24 mouse cellular contexts compared by ENCODE assay signal in the genomic region with DNA sequence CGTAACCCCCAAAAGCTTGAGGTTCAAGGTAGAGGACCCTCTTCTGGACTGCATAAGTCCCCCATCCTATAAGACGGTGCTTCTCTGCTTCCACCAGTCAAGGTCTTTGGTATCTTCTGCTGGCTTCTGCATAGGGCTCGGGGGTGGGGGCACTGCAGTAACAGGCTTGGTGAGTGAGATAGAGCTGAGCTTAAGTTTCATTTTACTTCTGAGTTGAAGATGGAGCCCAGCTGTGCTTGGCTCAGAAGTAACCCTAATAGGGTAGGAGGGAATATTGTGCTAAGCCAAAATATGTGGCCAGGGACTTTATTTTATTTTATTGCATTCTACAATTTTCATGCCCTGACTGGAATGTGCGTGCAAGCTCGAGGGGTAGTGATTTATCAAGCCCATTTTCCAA.
DNase-seq lines count a peak whose midpoint lies in the region; ATAC-seq and TF ChIP-seq lines count a peak whose summit lies in the region.
"Had no signal": no experiment of that assay in that cellular context is flagged by ENCODE, and none has a peak within 500 bp of the region (broad histone marks: within the 10 kb centered on the region; RNA-seq: fewer than 3 reads in every experiment).

No protein-coding gene starts in this region.

- no peak overlapping the region for H3K4me2 ChIP-seq in hindbrain, embryonic 13.5 days
- peak overlapping the region; percentile 13; the same call in 1 of the 2 replicates for H3K4me2 ChIP-seq in kidney, postnatal 0 days (ENCODE audit: low read length)
- H3K4me2 ChIP-seq in lung, embryonic 15.5 days: no peak overlapping the region
- H3K4me2 ChIP-seq in limb, embryonic 14.5 days (replicated peaks; ENCODE audit: low read depth, low read length, severe bottlenecking): no peak overlapping the region; the same call in 1 of the 2 replicates
- H3K4me2 ChIP-seq: forebrain, embryonic 13.5 days; limb, embryonic 12.5 days; liver, embryonic 13.5 days; midbrain, embryonic 13.5 days had no signal

- no peaks in the 10 kb centered on the region for H3K9me3 ChIP-seq in hindbrain, embryonic 13.5 days
- H3K9me3 ChIP-seq in hindbrain, embryonic 10.5 days: no peaks in the 10 kb centered on the region
- H3K9me3 ChIP-seq in kidney, postnatal 0 days (replicated peaks; ENCODE audit: low read length): no peaks in the 10 kb centered on the region
- H3K9me3 ChIP-seq in lung, embryonic 15.5 days: no peaks in the 10 kb centered on the region
- H3K9me3 ChIP-seq in limb, embryonic 14.5 days (ENCODE audit: control insufficient read depth, low read length): no peaks in the 10 kb centered on the region
- H3K9me3 ChIP-seq: forebrain, embryonic 13.5 days; limb, embryonic 12.5 days; liver, embryonic 13.5 days; midbrain, embryonic 13.5 days had no signal

- ATAC-seq in hindbrain, embryonic 13.5 days (ENCODE audit: low FRiP score): no peak
- no peak for ATAC-seq in kidney, postnatal 0 days (replicated peaks; ENCODE audit: low FRiP score, low read depth)
- peak; percentile 55; the same call in 1 of the 2 replicates for ATAC-seq in lung, embryonic 15.5 days (ENCODE audit: borderline replicate concordance, extremely low read depth, low FRiP score, low TSS enrichment)
- peak; percentile 60; the same call in 1 of the 2 replicates for ATAC-seq in limb, embryonic 14.5 days (ENCODE audit: low FRiP score, low read depth)
- ATAC-seq: forebrain, embryonic 13.5 days; hindbrain, postnatal 0 days; intestine, postnatal 0 days; midbrain, embryonic 13.5 days had no signal

- peak overlapping the region; percentile 13; the same call in 1 of the 2 replicates for H3K27ac ChIP-seq in hindbrain, embryonic 13.5 days
- no peak overlapping the region for H3K27ac ChIP-seq in hindbrain, embryonic 10.5 days
- H3K27ac ChIP-seq in kidney, postnatal 0 days: no peak overlapping the region
- no peak overlapping the region for H3K27ac ChIP-seq in lung, embryonic 15.5 days
- no peak overlapping the region for H3K27ac ChIP-seq in limb, embryonic 14.5 days (replicated peaks; ENCODE audit: low read depth, low read length)
- H3K27ac ChIP-seq: forebrain, embryonic 13.5 days; hindbrain, postnatal 0 days; limb, embryonic 12.5 days; liver, embryonic 13.5 days; macrophage; midbrain, embryonic 13.5 days had no signal

- H3K36me3 ChIP-seq in hindbrain, embryonic 13.5 days: no peaks in the 10 kb centered on the region
- no peaks in the 10 kb centered on the region for H3K36me3 ChIP-seq in hindbrain, embryonic 10.5 days
- H3K36me3 ChIP-seq in kidney, postnatal 0 days (ENCODE audit: insufficient read depth, low read length): no peaks in the 10 kb centered on the region
- H3K36me3 ChIP-seq in lung, embryonic 15.5 days: no peaks in the 10 kb centered on the region
- H3K36me3 ChIP-seq in limb, embryonic 14.5 days (ENCODE audit: control insufficient read depth, insufficient read depth, low read length): no peaks in the 10 kb centered on the region
- H3K36me3 ChIP-seq: G1E; limb, embryonic 12.5 days; liver, embryonic 13.5 days; midbrain, embryonic 13.5 days had no signal

- WGBS in hindbrain, embryonic 13.5 days: 62% methylated on average over 5 of the region's 5 CpGs
- 79% methylated on average over 5 of the region's 5 CpGs for WGBS in hindbrain, embryonic 10.5 days
- 33% methylated on average over 5 of the region's 5 CpGs for WGBS in kidney, postnatal 0 days
- WGBS in lung, embryonic 15.5 days: 44% methylated on average over 5 of the region's 5 CpGs
- WGBS in limb, embryonic 14.5 days: 40% methylated on average over 5 of the region's 5 CpGs

- no peak for DNase-seq in hindbrain, embryonic 10.5 days (ENCODE audit: low spot score)
- peak; percentile 67 for DNase-seq in kidney, postnatal 0 days (ENCODE audit: low spot score)
- no peak for DNase-seq in kidney, adult 9 months
- no peak for DNase-seq in lung, postnatal 14 days
- peak; percentile 23 for DNase-seq in limb, embryonic 14.5 days (ENCODE audit: low spot score)
- DNase-seq: adrenal gland, adult 8-10 months; cerebellum, adult 2 months; cerebellum, postnatal 14 days; gastrocnemius, postnatal 10 days; heart, postnatal 14 days; liver, embryonic 13.5 days; lung, adult 18-20 months; right cerebral cortex, adult 18-20 months; spleen, adult 18-20 months; thymus, postnatal 4 days had no signal

- H3K4me3 ChIP-seq in hindbrain, embryonic 13.5 days: no peak overlapping the region
- no peak overlapping the region for H3K4me3 ChIP-seq in hindbrain, embryonic 10.5 days
- no peak overlapping the region for H3K4me3 ChIP-seq in kidney, postnatal 0 days (replicated peaks; ENCODE audit: low read depth, low read length)
- H3K4me3 ChIP-seq in lung, embryonic 15.5 days: no peak overlapping the region
- no peak overlapping the region for H3K4me3 ChIP-seq in limb, embryonic 14.5 days (replicated peaks; ENCODE audit: low read length)
- H3K4me3 ChIP-seq: forebrain, embryonic 13.5 days; limb, embryonic 12.5 days; liver, embryonic 13.5 days; midbrain, embryonic 13.5 days had no signal

- no peak for TF ChIP-seq CTCF in kidney, postnatal 0 days (IDR thresholded peaks at IDR 0.05; ENCODE audit: low read depth)

- H3K9ac ChIP-seq in hindbrain, embryonic 13.5 days: no peak overlapping the region
- H3K9ac ChIP-seq in kidney, postnatal 0 days (ENCODE audit: low read depth, low read length): no peak overlapping the region
- no peak overlapping the region for H3K9ac ChIP-seq in lung, embryonic 15.5 days
- H3K9ac ChIP-seq in limb, embryonic 14.5 days (ENCODE audit: low read depth, low read length, severe bottlenecking): no peak overlapping the region
- H3K9ac ChIP-seq: forebrain, embryonic 13.5 days; limb, embryonic 12.5 days; liver, embryonic 13.5 days; midbrain, embryonic 13.5 days had no signal

- H3K4me1 ChIP-seq in hindbrain, embryonic 13.5 days (replicated peaks): peaks cover 13% of the 10 kb centered on the region
- no peaks in the 10 kb centered on the region for H3K4me1 ChIP-seq in hindbrain, embryonic 10.5 days (replicated peaks)
- 0 out of 2 replicates have a peak, but pooled peaks cover 4% of the 10 kb centered on the region for H3K4me1 ChIP-seq in kidney, postnatal 0 days (replicated peaks; ENCODE audit: insufficient read depth, low read length)
- H3K4me1 ChIP-seq in lung, embryonic 15.5 days: no peaks in the 10 kb centered on the region
- H3K4me1 ChIP-seq in limb, embryonic 14.5 days (ENCODE audit: control insufficient read depth, insufficient read depth, low read length): no peaks in the 10 kb centered on the region
- H3K4me1 ChIP-seq: forebrain, embryonic 13.5 days; limb, embryonic 12.5 days; liver, embryonic 13.5 days; midbrain, embryonic 13.5 days had no signal

- no peak for TF ChIP-seq POLR2A in limb, embryonic 14.5 days (IDR thresholded peaks at IDR 0.05; ENCODE audit: borderline replicate concordance, extremely low read depth, insufficient read depth, insufficient read length)

- no peaks in the 10 kb centered on the region for H3K27me3 ChIP-seq in hindbrain, embryonic 13.5 days
- no peaks in the 10 kb centered on the region for H3K27me3 ChIP-seq in hindbrain, embryonic 10.5 days (ENCODE audit: insufficient read depth, poor library complexity, severe bottlenecking)
- no peaks in the 10 kb centered on the region for H3K27me3 ChIP-seq in kidney, postnatal 0 days (ENCODE audit: insufficient read depth, low read length)
- no peaks in the 10 kb centered on the region for H3K27me3 ChIP-seq in lung, embryonic 15.5 days
- H3K27me3 ChIP-seq in limb, embryonic 14.5 days (ENCODE audit: control insufficient read depth, insufficient read depth, low read length): no peaks in the 10 kb centered on the region
- H3K27me3 ChIP-seq: forebrain, embryonic 13.5 days; limb, embryonic 12.5 days; liver, embryonic 13.5 days; midbrain, embryonic 13.5 days had no signal

Comparison
In these comparisons a context has a peak if more than half of its experiments do, and no peak if none do; other contexts are left out.
1. DNase-seq: peak in kidney, postnatal 0 days (single experiment) and limb, embryonic 14.5 days (single experiment); none in hindbrain, embryonic 10.5 days (single experiment), kidney, adult 9 months (single experiment) and lung, postnatal 14 days (single experiment).
2. ATAC-seq: peak in lung, embryonic 15.5 days (single experiment) and limb, embryonic 14.5 days (single experiment); none in hindbrain, embryonic 13.5 days (single experiment) and kidney, postnatal 0 days (single experiment).